Mouse (Mus musculus) layer of hippocampus, adult 2 months (tissue): ENCODE data around the gene Trim14. TPM values are rescaled to one million over a fixed set of nuclear protein-coding genes. Genes with fewer than 3 reads are reported as not detected.
A peak's percentile ranks its signal among the peaks of the same experiment; 100 is the strongest.

Experiments used
- DNase-seq, 2 experiments: peaks; one replicate each; pipeline ENCODE4 v3.0.0; 2022; ENCODE audit warnings: low spot score in 2 of 2
- H3K27ac ChIP-seq: fragments of 200-600 bp; 2 replicates; pipeline ENCODE4 v1.8.1; 2022
- H3K4me3 ChIP-seq: fragments of 200-600 bp; 2 replicates; pipeline ENCODE4 v1.8.1; 2022; ENCODE audit warnings: mild to moderate bottlenecking
- CTCF ChIP-seq: fragments of 200-600 bp; conservative IDR thresholded peaks from 2 replicates; pipeline ENCODE4 v1.8.1; 2022; ENCODE audit warnings: antibody characterized with exemption, mild to moderate bottlenecking, moderate library complexity
- total RNA-seq, 2 experiments: library from RNA; stranded (reverse); gene quantifications; 2 replicates each; pipeline ENCODE4 v1.2.3; 2021

The Trim14 gene
- total RNA-seq, 2 experiments from 2014 or later = 0.93 to 1.2 TPM

GRCm38 (mm10) chr4:46505361-46506057 lies 30.4 kb downstream of the Trim14 start:
- no peak for TF ChIP-seq CTCF
- H3K4me3 ChIP-seq = no peak overlapping the region
- DNase-seq = no peak
- no peak overlapping the region for H3K27ac ChIP-seq

GRCm38 (mm10) chr4:46503881-46504280 lies 32.1 kb downstream of the Trim14 start:
- H3K4me3 ChIP-seq = no peak overlapping the region
- no peak for TF ChIP-seq CTCF
- no peak overlapping the region for H3K27ac ChIP-seq
- DNase-seq = no peak

GRCm38 (mm10) chr4:46502606-46503502 lies 33.1 kb downstream of the Trim14 start:
- no peak for DNase-seq
- no peak overlapping the region for H3K27ac ChIP-seq
- TF ChIP-seq CTCF = no peak
- no peak overlapping the region for H3K4me3 ChIP-seq

- TF ChIP-seq CTCF = peak; percentile 88
- H3K4me3 ChIP-seq = no peak overlapping the region
- H3K27ac ChIP-seq = no peak overlapping the region
- peak in 1 of 2 experiments; percentile 40 for DNase-seq
Measured at GRCm38 (mm10) chr4:46498976-46499375, 37.0 kb downstream of the Trim14 start.

GRCm38 (mm10) chr4:46498511-46498910 lies 37.4 kb downstream of the Trim14 start:
- no peak for DNase-seq
- no peak for TF ChIP-seq CTCF
- H3K27ac ChIP-seq = no peak overlapping the region
- H3K4me3 ChIP-seq = no peak overlapping the region

GRCm38 (mm10) chr4:46497286-46497892 lies 38.6 kb downstream of the Trim14 start:
- peak; percentile 100 for TF ChIP-seq CTCF
- no peak overlapping the region for H3K4me3 ChIP-seq
- peak; percentile 25 to 81 for DNase-seq
- no peak overlapping the region for H3K27ac ChIP-seq

- TF ChIP-seq CTCF = no peak
- Histone ChIP-seq H3K27ac (no peak overlapping the region), H3K4me3 (no peak overlapping the region)
- DNase-seq = no peak
Measured at GRCm38 (mm10) chr4:46495543-46495942, 40.4 kb downstream of the Trim14 start.

- DNase-seq = no peak
- Histone ChIP-seq H3K4me3 (no peak overlapping the region), H3K27ac (no peak overlapping the region)
- no peak for TF ChIP-seq CTCF
Measured at GRCm38 (mm10) chr4:46493071-46493470, 42.9 kb downstream of the Trim14 start.

GRCm38 (mm10) chr4:46489028-46489925 lies 46.7 kb downstream of the Trim14 start, which contains the start of gene Nans:
TSS of gene Nans (plus strand) at chr4:46489248.
- H3K4me3 ChIP-seq = peak within 1 kb of the TSS; percentile 81
- peak within 1 kb of the TSS; percentile 64 for H3K27ac ChIP-seq
- TF ChIP-seq CTCF = no peak
- peak; percentile 93 to 95 for DNase-seq

GRCm38 (mm10) chr4:46487348-46487747 lies 48.6 kb downstream of the Trim14 start:
- H3K27ac ChIP-seq = no peak overlapping the region
- no peak for TF ChIP-seq CTCF
- no peak for DNase-seq
- H3K4me3 ChIP-seq = no peak overlapping the region

GRCm38 (mm10) chr4:46485696-46486417 lies 50.1 kb downstream of the Trim14 start:
- DNase-seq = peak in 1 of 2 experiments; percentile 18
- no peak for TF ChIP-seq CTCF
- no peak overlapping the region for H3K4me3 ChIP-seq
- H3K27ac ChIP-seq = no peak overlapping the region
